In the genomic region with DNA sequence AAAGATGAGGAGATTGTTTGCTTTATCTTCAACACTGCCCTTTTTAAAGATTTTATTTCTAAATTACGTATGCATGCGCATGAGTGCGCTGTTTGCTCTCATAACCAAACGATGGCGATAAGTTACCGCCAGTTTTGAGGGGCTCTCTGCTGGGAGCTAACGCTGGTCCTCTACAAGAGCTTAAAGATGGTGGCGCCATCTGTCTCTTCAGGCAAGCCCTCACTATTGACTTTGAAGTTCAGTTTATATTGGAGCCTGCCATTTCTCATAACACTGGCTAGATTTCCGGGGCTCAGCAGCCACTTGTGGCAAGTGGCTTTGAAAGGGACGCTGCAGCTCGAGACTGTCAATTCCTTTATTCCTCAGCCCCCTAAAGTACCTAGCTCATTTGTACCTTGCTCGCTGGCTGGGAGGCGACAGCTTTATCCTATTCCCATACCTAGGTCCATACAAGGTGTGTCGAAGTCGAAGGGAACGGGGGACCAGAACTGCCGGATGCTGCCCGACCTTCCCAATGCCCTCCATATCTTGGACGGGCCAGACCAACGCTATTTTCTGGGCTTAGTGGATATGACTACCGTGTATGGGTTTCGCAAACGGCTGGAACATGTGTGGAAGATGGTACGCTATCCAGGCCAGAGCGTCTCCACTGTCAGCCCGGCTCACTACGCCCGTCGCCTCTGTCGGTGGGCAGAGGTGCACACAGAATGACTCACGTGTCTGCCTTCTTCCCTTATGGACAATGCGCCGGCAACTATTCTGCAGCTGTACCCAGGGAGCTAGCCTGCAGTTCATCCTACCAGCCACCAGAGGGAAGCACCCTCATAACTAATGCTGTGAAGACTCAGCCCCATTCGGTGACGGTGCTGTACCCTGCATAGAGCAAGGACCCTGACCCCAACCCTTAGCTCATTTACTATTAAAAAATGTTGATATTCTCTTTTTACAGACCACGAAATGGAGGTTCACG, we compare ENCODE assay signal across 8 mouse cellular contexts. TPM values are rescaled to one million over a fixed set of nuclear protein-coding genes. Genes with fewer than 3 reads are reported as not detected.
DNase-seq lines count a peak whose midpoint lies in the region; ATAC-seq lines count a peak whose summit lies in the region.

No protein-coding gene starts in this region.

- H3K9ac ChIP-seq in intestine, embryonic 15.5 days = peak overlapping the region; percentile 29; the same call in 1 of the 2 replicates

- peaks cover 10% of the 10 kb centered on the region; the same call in 1 of the 2 replicates for H3K4me1 ChIP-seq in intestine, embryonic 15.5 days (replicated peaks)

- WGBS in intestine, embryonic 15.5 days = 13% methylated on average over 37 of the region's 37 CpGs

- H3K36me3 ChIP-seq in intestine, embryonic 15.5 days = no peaks in the 10 kb centered on the region

- peak; percentile 54 for DNase-seq in 3134 (ENCODE audit: extremely low read depth, insufficient read length, low spot score)
- DNase-seq in adrenal gland, adult 8-10 months = peak; percentile 67
- peak; percentile 78 for DNase-seq in embryo, embryonic 9.5 days (ENCODE audit: extremely low spot score)
- peak; percentile 62 to 76 for DNase-seq in gastrocnemius, postnatal 4 days (ENCODE audit: low spot score in 2 of 2)
- peak; percentile 79 to 87 for DNase-seq in left cerebral cortex, postnatal 36 days (ENCODE audit: low spot score in 2 of 2)
- peak; percentile 92 for DNase-seq in mesoderm, embryonic 11.5 days (ENCODE audit: low read depth, low spot score)
- DNase-seq in right cerebral cortex, postnatal 4 days = peak; percentile 64

- H3K4me2 ChIP-seq in intestine, embryonic 15.5 days (replicated peaks) = peak overlapping the region; percentile 75

- H3K4me3 ChIP-seq in intestine, embryonic 15.5 days (replicated peaks) = peak overlapping the region; percentile 26

- H3K27ac ChIP-seq in intestine, embryonic 15.5 days = no peak overlapping the region

- no peaks in the 10 kb centered on the region for H3K9me3 ChIP-seq in intestine, embryonic 15.5 days

- ATAC-seq in intestine, embryonic 15.5 days = peak; percentile 74

- intact Hi-C loops in left cerebral cortex, postnatal 36 days (cut with DNase I) = no loop called here

- H3K27me3 ChIP-seq in intestine, embryonic 15.5 days (replicated peaks) = peaks cover 14% of the 10 kb centered on the region; the same call in 1 of the 2 replicates

RNA-seq across cellular contexts. Expression of gene St6galnac4, which starts 3.8 kb away (rescaled TPM):
- 10 to 100 TPM in 3 of 4 experiments, 1 to 10 TPM in 1; 8.5 to 18.9 (median 13.8) TPM for total RNA-seq in adrenal gland, adult 8-10 months (2022)
- total RNA-seq in gastrocnemius, postnatal 4 days (2021) = 10 to 100 TPM; 48.8 to 55.1 TPM
- 16.4 and 18.8 TPM in 2 replicates for polyA plus RNA-seq in intestine, embryonic 15.5 days (2015; fragmentation: Nextera tagmentation; extraction: Ambion mirVana)
- total RNA-seq in left cerebral cortex, postnatal 36 days (2021) = 10 to 100 TPM; 36.7 to 39.1 TPM

RNA-seq across cellular contexts. Expression of gene 9430097D07Rik, which starts 7.6 kb away (rescaled TPM):
- not detected for total RNA-seq in adrenal gland, adult 8-10 months (2022)
- total RNA-seq in gastrocnemius, postnatal 4 days (2021) = not detected
- polyA plus RNA-seq in intestine, embryonic 15.5 days (2015; fragmentation: Nextera tagmentation; extraction: Ambion mirVana) = not detected in 2 replicates
- 1 to 10 TPM; 1.1 to 1.4 TPM for total RNA-seq in left cerebral cortex, postnatal 36 days (2021)

RNA-seq across cellular contexts. Expression of gene Pip5kl1, which starts 8.5 kb away (rescaled TPM):
- under 1 TPM in 1 of 4 experiments, not detected in 3; 0.46 TPM for total RNA-seq in adrenal gland, adult 8-10 months (2022)
- not detected for total RNA-seq in gastrocnemius, postnatal 4 days (2021)
- polyA plus RNA-seq in intestine, embryonic 15.5 days (2015; fragmentation: Nextera tagmentation; extraction: Ambion mirVana) = 0.56 and 0.69 TPM in 2 replicates
- total RNA-seq in left cerebral cortex, postnatal 36 days (2021) = 10 to 100 TPM in 1 of 2 experiments, 1 to 10 TPM in 1; 9.2 to 11.7 TPM

RNA-seq across cellular contexts. Expression of gene Dpm2, which starts 12.5 kb away (rescaled TPM):
- 10 to 100 TPM; 57.1 to 68.1 (median 62.4) TPM for total RNA-seq in adrenal gland, adult 8-10 months (2022)
- 10 to 100 TPM; 36.4 to 41.9 TPM for total RNA-seq in gastrocnemius, postnatal 4 days (2021)
- 115 and 121 TPM in 2 replicates for polyA plus RNA-seq in intestine, embryonic 15.5 days (2015; fragmentation: Nextera tagmentation; extraction: Ambion mirVana)
- 10 to 100 TPM; 74.8 to 77.0 TPM for total RNA-seq in left cerebral cortex, postnatal 36 days (2021)

RNA-seq across cellular contexts. Expression of gene St6galnac6, which starts 16.4 kb away (rescaled TPM):
- 10 to 100 TPM; 42.7 to 61.4 (median 51.8) TPM for total RNA-seq in adrenal gland, adult 8-10 months (2022)
- 10 to 100 TPM; 57.4 to 63.6 TPM for total RNA-seq in gastrocnemius, postnatal 4 days (2021)
- 14.0 and 15.7 TPM in 2 replicates for polyA plus RNA-seq in intestine, embryonic 15.5 days (2015; fragmentation: Nextera tagmentation; extraction: Ambion mirVana)
- 100 to 1,000 TPM; 121 to 135 TPM for total RNA-seq in left cerebral cortex, postnatal 36 days (2021)

Comparison
In these comparisons a context has a peak if more than half of its experiments do, and no peak if none do; other contexts are left out.
1. RNA of gene Pip5kl1, which starts 8.5 kb away (total RNA-seq): 9.2 to 11.7 TPM in left cerebral cortex, postnatal 36 days; 0.46 TPM in adrenal gland, adult 8-10 months and not detected in gastrocnemius, postnatal 4 days; every median in the first group is over 4 times any median in the second.
2. Peak in every context shown above with its lines, with median percentiles within 50 percentile points of each other: DNase-seq.